Mouse (Mus musculus) liver, embryonic 16.5 days (tissue): ENCODE results near the gene Cstb. TPM values are rescaled to one million over a fixed set of nuclear protein-coding genes. Genes with fewer than 3 reads are reported as not detected.

Source experiments
- ATAC-seq: fragments of 200-750 bp; cut with Nextera tagmentation; 2 replicates; pipeline ENCODE4 v1.8.0; 2017; ENCODE audit warnings: low read depth, mild to moderate bottlenecking, moderate number of reproducible peaks, moderate library complexity
- H3K27ac ChIP-seq: fragments of 300-500 bp; sonication (generic); 2 replicates; pipeline ENCODE4 v1.5.1; 2014; ENCODE audit warnings: mild to moderate bottlenecking, low read length
- H3K27me3 ChIP-seq: fragments of 300-500 bp; sonication (generic); 2 replicates; pipeline ENCODE4 v1.6.1; 2014; ENCODE audit warnings: low read depth, low read length, mixed read lengths; ENCODE audit not compliant: control insufficient read depth, insufficient read depth
- H3K36me3 ChIP-seq: fragments of 300-500 bp; sonication (generic); 2 replicates; pipeline ENCODE4 v1.6.1; 2014; ENCODE audit warnings: mild to moderate bottlenecking; ENCODE audit not compliant: control insufficient read depth, insufficient read depth
- H3K4me1 ChIP-seq: fragments of 300-500 bp; sonication (generic); 2 replicates; pipeline ENCODE4 v1.6.1; 2014; ENCODE audit warnings: low read depth, low read length, mixed read lengths; ENCODE audit not compliant: control insufficient read depth
- H3K4me2 ChIP-seq: fragments of 300-500 bp; sonication (generic); 2 replicates; pipeline ENCODE4 v1.6.1; 2014; ENCODE audit warnings: low read depth, low read length, mixed read lengths
- H3K4me3 ChIP-seq: fragments of 300-500 bp; sonication (generic); 2 replicates; pipeline ENCODE4 v1.5.1; 2014; ENCODE audit warnings: low read depth, mild to moderate bottlenecking, low read length
- H3K9ac ChIP-seq: fragments of 300-500 bp; sonication (generic); 2 replicates; pipeline ENCODE4 v1.6.1; 2014; ENCODE audit warnings: low read depth, low read length
- H3K9me3 ChIP-seq: fragments of 300-500 bp; sonication (generic); replicated peaks from 2 replicates; pipeline ENCODE4 v1.6.1; 2016; ENCODE audit warnings: low read length; ENCODE audit not compliant: control insufficient read depth
- WGBS: fragments of 180-500 bp; shearing (Covaris S2); extraction: QIAGEN DNeasy Blood & Tissue Kit; methylation state at CpG from one replicate; pipeline ENCODE4 v1.1.7; 2014; ENCODE audit not compliant: insufficient replicate concordance; 5-methylcytosine and 5-hydroxymethylcytosine counted together
- microRNA-seq: library from miRNA; unstranded; fragments of <30 nt; microRNA quantifications from one replicate; pipeline ENCODE4, GENCODE M21; 2016
- polyA plus RNA-seq: library from polyadenylated mRNA; unstranded; fragments of >200 nt; fragmentation: Nextera tagmentation; extraction: Ambion mirVana; gene quantifications from 2 replicates; pipeline ENCODE4 v1.2.1, GENCODE M21; 2015

Gene Cstb
- polyA plus RNA-seq, 1 experiment from 2014 or later = 93.9 TPM

- Histone ChIP-seq H3K9ac (no peak overlapping the region), H3K27ac (no peak overlapping the region)
- ATAC-seq = no peak
Observed at GRCm38 (mm10) chr10:78470582-78471313, 45.3 kb downstream of the Cstb start.

GRCm38 (mm10) chr10:78472046-78472445 lies 46.6 kb downstream of the Cstb start:
- no peak overlapping the region for H3K4me2 ChIP-seq
- no peak for ATAC-seq
- WGBS = 57% methylated on average over 3 of the region's 3 CpGs

More at GRCm38 (mm10) chr10:78470582-78471313, 45.3 kb downstream of the Cstb start:
- Histone ChIP-seq H3K27me3 (0 out of 2 replicates have a peak, but pooled peaks cover 2% of the 10 kb centered on the region), H3K4me3 (no peak overlapping the region), H3K36me3 (no peaks in the 10 kb centered on the region), H3K4me1 (no peaks in the 10 kb centered on the region), H3K9me3 (no peaks in the 10 kb centered on the region), H3K4me2 (no peak overlapping the region)
- 30% methylated on average over 15 of the region's 15 CpGs for WGBS

DNA sequence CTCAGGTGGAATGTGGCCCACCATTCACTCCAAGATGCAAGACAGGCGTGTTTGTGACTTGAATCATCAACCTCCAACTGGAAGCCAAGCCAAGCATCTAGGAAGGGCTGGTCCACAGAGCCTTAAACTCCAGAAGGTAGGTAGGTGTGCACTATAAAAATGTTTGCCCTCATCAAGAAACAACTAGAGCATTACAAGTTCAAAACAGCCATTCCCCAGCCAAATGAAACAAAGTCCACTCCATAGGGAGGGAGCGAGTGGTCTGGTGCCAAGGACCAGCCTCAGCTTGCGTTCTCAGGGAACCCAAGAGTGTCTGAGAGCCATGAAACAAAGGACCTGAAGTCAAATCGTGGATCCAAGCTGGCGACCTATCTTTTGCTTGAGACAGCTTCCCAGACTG lies 48.0 kb downstream of the Cstb start:
- no peak overlapping the region for H3K27ac ChIP-seq
- no peak overlapping the region for H3K9ac ChIP-seq
- 49% methylated on average over 5 of the region's 5 CpGs for WGBS
- no peaks in the 10 kb centered on the region for H3K9me3 ChIP-seq
- H3K36me3 ChIP-seq = no peaks in the 10 kb centered on the region
- no peak overlapping the region for H3K4me3 ChIP-seq
- 0 out of 2 replicates have a peak, but pooled peaks cover 2% of the 10 kb centered on the region for H3K27me3 ChIP-seq
- no peak for ATAC-seq
- H3K4me2 ChIP-seq = no peak overlapping the region
- no peaks in the 10 kb centered on the region for H3K4me1 ChIP-seq

More at GRCm38 (mm10) chr10:78472046-78472445, 46.6 kb downstream of the Cstb start:
- no peak overlapping the region for H3K4me3 ChIP-seq
- H3K9ac ChIP-seq = no peak overlapping the region
- no peaks in the 10 kb centered on the region for H3K9me3 ChIP-seq
- no peak overlapping the region for H3K27ac ChIP-seq
- H3K36me3 ChIP-seq = no peaks in the 10 kb centered on the region
- no peaks in the 10 kb centered on the region for H3K4me1 ChIP-seq
- 0 out of 2 replicates have a peak, but pooled peaks cover 2% of the 10 kb centered on the region for H3K27me3 ChIP-seq

DNA sequence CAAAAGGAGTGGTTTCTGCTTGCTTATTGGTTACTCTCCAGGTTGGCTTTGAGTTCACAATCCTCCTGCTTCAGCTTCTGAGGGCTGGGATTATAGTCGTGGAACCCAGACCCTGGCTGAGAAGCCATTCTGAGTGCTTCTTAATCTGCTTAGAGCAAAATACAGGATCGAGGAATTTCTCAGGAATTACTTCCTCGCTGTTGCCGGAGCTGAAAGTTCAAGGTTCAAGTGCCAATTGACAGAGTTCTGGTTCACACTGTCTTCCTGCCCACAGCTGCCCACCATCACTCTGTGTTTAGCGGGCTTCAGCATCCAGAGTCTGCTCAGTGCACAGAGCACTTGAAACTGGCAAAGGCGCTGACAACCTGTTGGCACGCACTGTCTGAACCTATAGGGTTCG lies 49.3 kb downstream of the Cstb start:
- Histone ChIP-seq H3K4me2 (no peak overlapping the region), H3K4me1 (no peaks in the 10 kb centered on the region)

DNA sequence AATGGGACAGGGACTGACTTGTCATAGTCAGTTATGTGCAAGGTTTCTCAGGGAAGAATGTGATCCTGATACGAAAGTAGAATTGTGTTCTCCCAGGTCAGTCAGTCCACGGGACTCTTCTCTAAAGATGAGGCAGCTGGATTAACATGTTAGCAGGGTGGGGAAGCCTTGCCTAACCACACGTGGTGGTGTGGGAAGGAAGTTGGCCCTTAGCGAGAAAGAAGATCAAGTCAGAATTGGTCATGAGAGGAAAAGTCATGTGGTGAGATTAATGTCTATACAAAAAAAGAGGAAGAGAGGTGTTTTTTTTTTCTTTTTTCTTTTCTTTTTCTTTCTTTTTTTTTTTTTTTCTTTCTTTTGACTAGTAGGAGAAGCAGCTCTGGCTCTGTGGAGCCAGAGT lies 51.4 kb downstream of the Cstb start:
- WGBS = 9% methylated on average over 4 of the region's 4 CpGs
- H3K4me3 ChIP-seq = no peak overlapping the region

More for the DNA sequence above, 49.3 kb downstream of the Cstb start:
- no peaks in the 10 kb centered on the region for H3K9me3 ChIP-seq
- no peak overlapping the region for H3K27ac ChIP-seq
- no peak overlapping the region for H3K4me3 ChIP-seq
- 0 out of 2 replicates have a peak, but pooled peaks cover 2% of the 10 kb centered on the region for H3K27me3 ChIP-seq
- H3K36me3 ChIP-seq = no peaks in the 10 kb centered on the region
- no peak for ATAC-seq
- WGBS = 69% methylated on average over 8 of the region's 8 CpGs
- H3K9ac ChIP-seq = no peak overlapping the region

More for the DNA sequence above, 51.4 kb downstream of the Cstb start:
- Histone ChIP-seq H3K27me3 (0 out of 2 replicates have a peak, but pooled peaks cover 2% of the 10 kb centered on the region), H3K36me3 (no peaks in the 10 kb centered on the region), H3K27ac (no peak overlapping the region), H3K4me1 (peaks cover 6% of the 10 kb centered on the region; the same call in 1 of the 2 replicates), H3K9me3 (no peaks in the 10 kb centered on the region), H3K9ac (no peak overlapping the region), H3K4me2 (no peak overlapping the region)
- no peak for ATAC-seq

Small RNA genes lying within 50 kb of the gene (microRNA-seq; reads per million reads assigned to microRNA genes)
- gene Mir6410 (not detected), gene Mir6907 (not detected), gene Mir6908 (not detected)

Other genes with a start within 250 kb of the Cstb start
- 9.0 and 9.1 TPM in 2 replicates for gene Pwp2, start 240.5 kb upstream of the Cstb start, polyA plus RNA-seq
- gene Trappc10, start 181.0 kb upstream of the Cstb start, polyA plus RNA-seq = 4.3 and 5.9 TPM in 2 replicates
- gene Agpat3, start 73.2 kb upstream of the Cstb start, polyA plus RNA-seq = 20.6 and 26.8 TPM in 2 replicates
- 101 and 105 TPM in 2 replicates for gene Rrp1, start 12.6 kb upstream of the Cstb start, polyA plus RNA-seq
- 5.4 and 6.4 TPM in 2 replicates for gene Pdxk, start 39.3 kb downstream of the Cstb start, polyA plus RNA-seq
- not detected in 2 replicates for gene Olfr1358, start 91.8 kb downstream of the Cstb start, polyA plus RNA-seq
- gene Ilvbl, start 148.7 kb downstream of the Cstb start, polyA plus RNA-seq = 13.7 and 14.6 TPM in 2 replicates
- gene Syde1, start 166.3 kb downstream of the Cstb start, polyA plus RNA-seq = 1.0 and 1.5 TPM in 2 replicates
- not detected in 2 replicates for gene Olfr1357, start 192.4 kb downstream of the Cstb start, polyA plus RNA-seq